Mouse (Mus musculus): ENCODE measurements at regions not wholly inside any gene's neighbourhood (a gene's known extent, or its start where the extent isn't known, plus 50 kb on each side); places are given as distances from the start of the nearest gene placed in this dataset.

- Histone ChIP-seq H3K27me3 (no peaks in the 10 kb centered on the region), H3K36me3 (replicated peaks) (no peaks in the 10 kb centered on the region), H3K9me3 (no peaks in the 10 kb centered on the region), H3K4me1 (peaks cover 21% of the 10 kb centered on the region), H3K9ac (no peak overlapping the region), H3K4me3 (replicated peaks) (no peak overlapping the region), H3K27ac (0 out of 2 replicates have a peak overlapping the region, but pooled peaks have one; percentile 1), H3K4me2 (no peak overlapping the region)
- WGBS = 78% methylated on average over 1 of the region's 1 CpGs
- ATAC-seq (ENCODE audit: low FRiP score) = no peak
Measured at GRCm38 (mm10) chr14:58939086-58939485, 203.6 kb downstream of the 1700129C05Rik start.

DNA sequence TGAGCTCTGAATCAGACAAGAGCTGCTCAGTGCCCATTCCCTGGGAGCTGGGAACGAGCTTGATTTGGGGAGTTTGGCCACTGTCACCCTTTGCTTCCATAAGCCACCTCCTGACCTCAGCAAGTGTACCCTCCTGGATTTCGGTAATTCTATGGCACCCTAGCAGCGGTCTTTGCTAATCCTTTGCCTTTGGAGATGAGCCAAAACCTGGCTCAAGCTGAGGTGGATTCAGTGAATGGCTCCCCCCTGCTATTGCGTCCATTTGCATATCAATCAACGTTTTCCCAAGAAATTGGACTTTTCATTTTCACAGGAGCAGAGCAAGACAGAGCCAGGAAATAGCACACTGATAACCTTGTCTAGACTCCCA lies 204.1 kb downstream of the 1700129C05Rik start:
- Histone ChIP-seq H3K9ac (no peak overlapping the region), H3K27ac (0 out of 2 replicates have a peak overlapping the region, but pooled peaks have one; percentile 1), H3K9me3 (no peaks in the 10 kb centered on the region), H3K27me3 (no peaks in the 10 kb centered on the region), H3K36me3 (replicated peaks) (no peaks in the 10 kb centered on the region), H3K4me1 (peaks cover 21% of the 10 kb centered on the region), H3K4me2 (no peak overlapping the region), H3K4me3 (replicated peaks) (no peak overlapping the region)
- WGBS = 23% methylated on average over 5 of the region's 5 CpGs
- no peak; the same call in 1 of the 2 replicates for ATAC-seq (ENCODE audit: low FRiP score)

- peak; percentile 33; the same call in 1 of the 2 replicates for ATAC-seq (ENCODE audit: low FRiP score)
- no peaks in the 10 kb centered on the region for H3K36me3 ChIP-seq (replicated peaks)
- peaks cover 21% of the 10 kb centered on the region for H3K4me1 ChIP-seq
- 0 out of 2 replicates have a peak overlapping the region, but pooled peaks have one; percentile 2 for H3K4me2 ChIP-seq
- H3K27ac ChIP-seq = no peak overlapping the region
- H3K27me3 ChIP-seq = no peaks in the 10 kb centered on the region
- H3K9me3 ChIP-seq = no peaks in the 10 kb centered on the region
- WGBS = 54% methylated on average over 12 of the region's 12 CpGs
- no peak overlapping the region for H3K4me3 ChIP-seq (replicated peaks)
- H3K9ac ChIP-seq = no peak overlapping the region
Measured at GRCm38 (mm10) chr14:58937791-58938600, 204.7 kb downstream of the 1700129C05Rik start.

GRCm38 (mm10) chr14:58937331-58937730 lies 205.4 kb downstream of the 1700129C05Rik start:
- H3K27ac ChIP-seq = no peak overlapping the region
- 32% methylated on average over 8 of the region's 8 CpGs for WGBS
- H3K4me1 ChIP-seq = peaks cover 21% of the 10 kb centered on the region
- H3K9ac ChIP-seq = no peak overlapping the region
- no peaks in the 10 kb centered on the region for H3K27me3 ChIP-seq
- H3K4me3 ChIP-seq (replicated peaks) = no peak overlapping the region
- no peaks in the 10 kb centered on the region for H3K9me3 ChIP-seq
- no peak overlapping the region for H3K4me2 ChIP-seq
- ATAC-seq (ENCODE audit: low FRiP score) = no peak
- H3K36me3 ChIP-seq (replicated peaks) = no peaks in the 10 kb centered on the region

DNA sequence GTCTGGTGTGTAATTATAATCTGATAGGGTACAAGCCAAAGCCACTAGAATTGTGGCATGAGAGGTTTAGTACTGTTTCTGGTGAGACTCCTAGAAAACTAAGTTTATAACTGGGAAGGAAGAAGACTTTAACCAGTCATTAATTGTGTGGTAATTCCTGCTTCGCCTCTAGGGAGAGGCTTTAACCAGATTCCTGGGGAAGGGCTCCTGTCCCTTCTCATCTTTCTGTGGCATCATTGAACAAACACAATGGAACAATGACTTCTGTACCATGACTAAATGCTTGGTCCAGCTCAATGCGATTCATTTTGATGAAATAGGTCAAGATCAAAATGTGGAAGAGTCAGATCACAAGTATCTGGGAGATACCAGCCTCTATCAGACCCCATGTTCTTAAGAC lies 206.6 kb downstream of the 1700129C05Rik start:
- WGBS = 65% methylated on average over 2 of the region's 2 CpGs
- H3K27me3 ChIP-seq = no peaks in the 10 kb centered on the region
- H3K4me3 ChIP-seq (replicated peaks) = no peak overlapping the region
- H3K27ac ChIP-seq = no peak overlapping the region
- ATAC-seq (ENCODE audit: low FRiP score) = no peak
- H3K36me3 ChIP-seq (replicated peaks) = no peaks in the 10 kb centered on the region
- H3K9me3 ChIP-seq = no peaks in the 10 kb centered on the region
- peaks cover 21% of the 10 kb centered on the region for H3K4me1 ChIP-seq
- H3K9ac ChIP-seq = no peak overlapping the region
- H3K4me2 ChIP-seq = no peak overlapping the region

- ATAC-seq (ENCODE audit: low FRiP score) = no peak
- Histone ChIP-seq H3K9me3 (no peaks in the 10 kb centered on the region), H3K4me2 (no peak overlapping the region), H3K27ac (no peak overlapping the region), H3K36me3 (replicated peaks) (no peaks in the 10 kb centered on the region), H3K4me3 (replicated peaks) (no peak overlapping the region), H3K9ac (no peak overlapping the region), H3K4me1 (no peaks in the 10 kb centered on the region), H3K27me3 (no peaks in the 10 kb centered on the region)
- 81% methylated on average over 9 of the region's 9 CpGs for WGBS
Measured at GRCm38 (mm10) chr14:58917853-58918252, 224.8 kb downstream of the 1700129C05Rik start.

DNA sequence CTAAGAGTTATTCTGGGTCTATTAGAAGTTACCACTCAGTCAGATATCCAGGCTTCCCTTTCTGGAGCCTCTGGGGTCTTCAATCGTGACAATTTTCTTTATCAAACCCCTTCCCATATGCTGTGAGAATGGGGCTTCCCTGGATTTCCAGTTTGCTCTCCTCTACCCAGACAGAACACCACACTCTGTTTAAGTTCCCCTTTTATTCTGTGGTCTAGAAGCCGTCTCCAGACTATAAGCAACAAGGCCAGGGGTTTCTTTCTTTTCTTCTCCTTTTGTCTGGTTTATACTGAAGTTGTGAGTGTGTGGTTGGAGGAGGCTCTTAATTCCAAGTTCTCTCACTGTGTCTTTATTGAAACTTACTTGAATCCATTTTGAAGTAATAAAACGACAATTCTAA lies 225.5 kb downstream of the 1700129C05Rik start:
- Histone ChIP-seq H3K9me3 (no peaks in the 10 kb centered on the region), H3K4me3 (replicated peaks) (no peak overlapping the region), H3K36me3 (replicated peaks) (no peaks in the 10 kb centered on the region), H3K9ac (no peak overlapping the region), H3K4me1 (no peaks in the 10 kb centered on the region), H3K27ac (no peak overlapping the region), H3K27me3 (no peaks in the 10 kb centered on the region), H3K4me2 (no peak overlapping the region)
- no peak for ATAC-seq (ENCODE audit: low FRiP score)
- WGBS = 68% methylated on average over 3 of the region's 3 CpGs

GRCm38 (mm10) chr14:58914937-58915336 lies 227.8 kb downstream of the 1700129C05Rik start:
- no peak overlapping the region for H3K9ac ChIP-seq
- no peak overlapping the region for H3K4me3 ChIP-seq (replicated peaks)
- H3K4me2 ChIP-seq = no peak overlapping the region
- H3K36me3 ChIP-seq (replicated peaks) = no peaks in the 10 kb centered on the region
- H3K27ac ChIP-seq = no peak overlapping the region
- 89% methylated on average over 3 of the region's 3 CpGs for WGBS
- no peaks in the 10 kb centered on the region for H3K9me3 ChIP-seq
- H3K27me3 ChIP-seq = no peaks in the 10 kb centered on the region
- no peaks in the 10 kb centered on the region for H3K4me1 ChIP-seq
- ATAC-seq (ENCODE audit: low FRiP score) = no peak

- no peaks in the 10 kb centered on the region for H3K4me1 ChIP-seq
- H3K4me2 ChIP-seq = no peak overlapping the region
- no peak overlapping the region for H3K27ac ChIP-seq
- H3K27me3 ChIP-seq = no peaks in the 10 kb centered on the region
- WGBS = 93% methylated on average over 1 of the region's 1 CpGs
- H3K9me3 ChIP-seq = no peaks in the 10 kb centered on the region
- no peak for ATAC-seq (ENCODE audit: low FRiP score)
- H3K9ac ChIP-seq = no peak overlapping the region
- H3K36me3 ChIP-seq (replicated peaks) = no peaks in the 10 kb centered on the region
- H3K4me3 ChIP-seq (replicated peaks) = no peak overlapping the region
Measured at GRCm38 (mm10) chr14:58910846-58911245, 231.8 kb downstream of the 1700129C05Rik start.

DNA sequence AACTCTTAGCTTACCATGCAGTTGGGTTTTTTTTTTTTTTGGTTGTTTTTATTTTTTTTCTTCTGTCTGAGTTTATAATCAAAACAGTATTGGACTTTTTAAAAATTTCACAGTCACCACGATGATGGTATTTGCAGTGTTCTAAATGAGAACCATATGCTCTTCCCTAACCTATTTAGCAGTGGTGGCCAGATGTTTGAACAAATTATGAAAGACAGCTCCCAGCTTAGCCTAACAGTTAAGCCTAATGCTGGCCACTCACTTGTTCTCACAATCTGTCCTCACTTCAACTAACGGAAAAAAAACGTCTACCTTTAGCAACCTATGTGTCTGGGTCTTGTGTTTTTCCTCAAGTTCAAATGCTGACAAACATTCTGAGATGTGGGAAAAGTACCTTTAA lies 234.8 kb downstream of the 1700129C05Rik start:
- ATAC-seq (ENCODE audit: low FRiP score) = no peak
- Histone ChIP-seq H3K36me3 (replicated peaks) (no peaks in the 10 kb centered on the region), H3K4me2 (no peak overlapping the region), H3K27ac (no peak overlapping the region), H3K9ac (no peak overlapping the region), H3K9me3 (no peaks in the 10 kb centered on the region), H3K4me1 (no peaks in the 10 kb centered on the region), H3K4me3 (replicated peaks) (no peak overlapping the region), H3K27me3 (no peaks in the 10 kb centered on the region)
- 82% methylated on average over 3 of the region's 3 CpGs for WGBS

DNA sequence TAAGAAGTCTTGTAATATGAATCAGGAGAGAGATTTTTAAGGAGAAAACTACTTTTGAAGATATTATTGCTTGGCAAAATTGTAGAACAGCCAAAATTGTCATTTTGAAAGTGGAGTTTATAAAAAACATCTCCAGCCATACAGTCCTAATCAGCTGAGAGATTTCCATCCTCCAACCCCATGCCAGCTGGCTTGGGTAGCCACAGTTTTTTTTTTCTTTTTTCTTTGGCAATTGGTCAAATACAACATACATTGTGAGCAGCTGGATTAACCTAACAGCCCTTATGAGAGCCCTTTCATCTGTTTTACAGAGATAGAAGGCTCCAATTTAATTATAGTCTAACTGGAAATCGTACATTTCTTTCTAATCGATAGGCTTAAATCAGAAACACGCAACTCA lies 235.3 kb downstream of the 1700129C05Rik start:
- Histone ChIP-seq H3K36me3 (replicated peaks) (no peaks in the 10 kb centered on the region), H3K27ac (no peak overlapping the region), H3K4me2 (no peak overlapping the region), H3K9me3 (no peaks in the 10 kb centered on the region), H3K27me3 (no peaks in the 10 kb centered on the region), H3K4me1 (no peaks in the 10 kb centered on the region), H3K9ac (no peak overlapping the region), H3K4me3 (replicated peaks) (no peak overlapping the region)
- WGBS = 81% methylated on average over 3 of the region's 3 CpGs
- ATAC-seq (ENCODE audit: low FRiP score) = no peak

GRCm38 (mm10) chr14:58906631-58907030 lies 236.1 kb downstream of the 1700129C05Rik start:
- Histone ChIP-seq H3K4me1 (no peaks in the 10 kb centered on the region), H3K36me3 (replicated peaks) (no peaks in the 10 kb centered on the region), H3K4me3 (replicated peaks) (no peak overlapping the region), H3K27ac (no peak overlapping the region), H3K27me3 (no peaks in the 10 kb centered on the region), H3K9me3 (no peaks in the 10 kb centered on the region), H3K4me2 (no peak overlapping the region), H3K9ac (no peak overlapping the region)
- 81% methylated on average over 4 of the region's 4 CpGs for WGBS
- ATAC-seq (ENCODE audit: low FRiP score) = no peak
